Mouse (Mus musculus): ENCODE measurements around the gene Olfr298.

Olfr298 gene

DNA sequence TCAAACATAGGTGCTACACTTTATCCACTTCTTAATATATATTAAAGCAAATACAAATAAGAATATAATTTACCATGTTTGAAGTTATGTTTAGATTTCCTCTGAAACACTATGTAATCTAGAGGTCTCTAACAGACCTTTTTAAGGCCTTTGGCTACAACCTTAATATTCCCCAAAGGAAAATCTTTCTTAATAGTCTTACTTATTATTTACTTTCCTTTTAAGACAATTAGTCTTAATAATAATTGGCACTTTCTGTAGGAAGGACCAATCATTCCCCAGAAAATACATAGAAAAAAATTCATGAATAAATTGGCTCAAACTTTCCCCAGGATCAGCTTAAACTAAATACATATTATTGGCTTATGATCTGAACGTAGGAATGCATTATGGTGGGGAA lies at the start of gene Olfr298:
Olfr298 (minus strand) TSS at position 101 of the 400 bp plus-strand sequence.
- no peak for DNase-seq (ENCODE audit: low spot score)

DNA sequence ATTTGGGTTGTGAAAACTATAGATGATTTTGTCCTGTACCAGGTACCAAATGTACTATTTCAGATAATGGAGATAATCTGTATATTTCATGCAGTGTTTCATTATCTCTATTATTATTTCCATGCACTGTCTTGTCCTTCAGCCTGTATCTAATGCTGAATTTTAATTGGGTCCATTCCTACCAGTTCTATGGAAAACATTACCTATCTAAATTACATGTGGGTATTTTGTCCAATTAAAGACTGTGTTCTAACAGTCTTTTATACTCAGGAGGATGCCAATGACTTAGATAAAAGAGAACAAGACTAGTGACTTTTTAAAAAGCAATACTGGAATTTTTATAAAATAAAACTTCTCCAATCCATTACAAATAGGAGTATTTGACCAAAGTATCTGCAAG lies 27.4 kb upstream of the Olfr298 start, which contains the start of gene Olfr297:
Olfr297 (plus strand) TSS at position 301 of the 400 bp plus-strand sequence.
- no peak for DNase-seq (ENCODE audit: low spot score)

DNA sequence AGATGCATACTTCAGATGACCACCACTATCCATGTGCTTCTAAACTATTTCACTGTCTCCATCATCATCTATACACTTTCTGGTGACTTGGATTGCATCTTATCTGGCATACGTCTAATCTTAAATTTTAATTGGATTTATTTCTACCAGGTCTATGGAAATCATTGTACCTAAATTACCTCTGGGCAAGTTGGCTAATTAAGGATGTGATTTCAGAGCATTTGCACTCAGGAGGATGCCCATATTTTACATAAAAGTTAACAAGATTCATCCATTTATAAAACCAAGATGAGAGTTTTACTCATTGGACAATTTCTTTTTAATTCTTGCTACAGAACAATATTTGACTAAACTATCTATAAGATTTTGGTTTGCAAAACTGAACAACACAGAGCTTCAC lies 32.7 kb downstream of the Olfr298 start, which contains the start of gene Olfr299:
Olfr299 (plus strand) TSS at position 301 of the 400 bp plus-strand sequence.
- no peak for DNase-seq (ENCODE audit: low spot score)

Data from embryo, embryonic 10 days (tissue).